Mouse (Mus musculus) small intestine, adult 2 months (tissue): Measurements from ENCODE around the gene Hnrnpab.

Experiments
- CTCF ChIP-seq: fragments of 200-500 bp; IDR thresholded peaks from 2 replicates; pipeline ENCODE4 v1.5.1; 2012; ENCODE audit warnings: low read depth, mild to moderate bottlenecking, control low read depth, inconsistent platforms, low read length, moderate library complexity, mixed read lengths; ENCODE audit not compliant: insufficient replicate concordance, insufficient read length; ENCODE audit errors: extremely low read depth
- POLR2A ChIP-seq: fragments of 200-500 bp; IDR thresholded peaks from 2 replicates; pipeline ENCODE4 v1.6.1; 2012; ENCODE audit warnings: low read depth, mild to moderate bottlenecking, control low read depth, inconsistent platforms, low read length, moderate library complexity

GRCm38 (mm10) chr11:51654891-51655290 is 48.2 kb upstream of the Hnrnpab start:
- TF ChIP-seq POLR2A (no peak), CTCF (no peak)
